Mouse (Mus musculus): ENCODE results near the gene Zfp184.

The Zfp184 gene

DNA sequence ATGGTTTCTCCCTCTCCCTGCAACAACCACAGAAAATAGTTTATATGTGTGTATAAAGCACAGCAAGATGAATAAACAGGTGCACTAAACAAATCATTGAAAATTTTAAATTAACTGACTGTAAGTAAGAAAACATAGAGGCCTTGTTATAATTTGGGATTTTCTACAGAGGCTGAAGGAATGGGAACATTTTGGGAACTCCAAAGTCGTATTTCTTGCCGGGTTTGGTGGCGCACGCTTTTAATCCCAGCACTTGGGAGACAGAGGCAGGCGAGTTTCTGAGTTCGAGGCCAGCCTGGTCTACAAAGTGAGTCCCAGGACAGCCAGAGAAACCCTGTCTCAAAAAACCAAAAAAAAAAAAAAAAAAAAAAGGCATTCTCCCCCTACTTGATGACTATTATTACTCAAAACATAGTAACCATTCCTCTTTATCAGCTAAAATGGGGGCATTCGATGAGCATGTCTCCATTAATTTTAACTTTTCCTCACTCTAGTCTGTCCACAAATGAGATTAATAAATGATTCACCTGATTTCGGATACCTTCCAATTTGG, 24.1 kb upstream of the Zfp184 start:
- peak; percentile 73 for DNase-seq (ENCODE audit: low read depth, low spot score)

DNA sequence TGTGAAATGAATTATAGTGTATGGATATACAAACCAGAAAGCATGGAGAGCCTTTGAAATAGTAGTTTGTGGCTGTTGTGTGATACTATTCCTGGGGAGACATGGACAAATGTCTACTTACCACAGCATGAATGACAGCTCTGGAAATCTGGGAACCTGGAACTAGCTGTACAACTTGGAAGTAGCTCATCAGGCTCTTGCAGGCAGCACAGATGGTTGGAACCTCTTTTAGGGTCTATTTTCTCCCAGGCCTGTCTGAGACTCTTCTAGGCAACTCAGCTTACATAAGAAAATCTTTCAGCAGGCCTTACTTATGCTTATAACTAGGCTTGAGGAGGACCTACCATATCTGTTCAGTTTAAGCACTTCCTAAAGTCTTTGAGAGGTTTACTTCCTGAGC, 21.5 kb upstream of the Zfp184 start:
- no peak for DNase-seq (ENCODE audit: low read depth, low spot score)

DNA sequence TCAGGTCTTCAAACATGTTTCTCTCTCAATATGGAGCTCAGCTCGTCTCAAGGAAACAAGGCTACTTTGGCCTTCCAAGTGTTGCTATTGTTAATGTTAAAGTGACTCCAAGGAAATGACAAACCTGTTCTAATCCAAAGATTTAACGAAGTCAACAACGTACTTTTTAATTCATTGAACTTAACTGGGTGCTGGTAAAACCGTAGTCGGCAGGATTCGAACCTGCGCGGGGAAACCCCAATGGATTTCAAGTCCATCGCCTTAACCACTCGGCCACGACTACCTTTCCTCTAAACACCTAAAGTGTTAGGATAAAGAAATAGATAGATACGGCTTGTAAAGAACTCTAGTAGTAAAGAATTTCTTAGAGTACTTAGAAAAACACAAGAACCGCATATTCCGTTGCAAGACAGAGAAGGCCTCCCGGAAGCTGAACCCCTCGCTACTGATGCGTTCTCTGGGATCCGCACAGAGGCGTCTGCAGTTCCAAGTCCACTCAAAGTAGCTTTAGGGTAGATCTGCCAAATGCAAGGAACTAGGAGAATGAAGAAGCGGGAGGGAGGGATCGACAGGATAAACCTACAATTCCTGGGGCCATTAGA, 20.1 kb upstream of the Zfp184 start:
- DNase-seq (ENCODE audit: low read depth, low spot score), result peak; percentile 93

DNA sequence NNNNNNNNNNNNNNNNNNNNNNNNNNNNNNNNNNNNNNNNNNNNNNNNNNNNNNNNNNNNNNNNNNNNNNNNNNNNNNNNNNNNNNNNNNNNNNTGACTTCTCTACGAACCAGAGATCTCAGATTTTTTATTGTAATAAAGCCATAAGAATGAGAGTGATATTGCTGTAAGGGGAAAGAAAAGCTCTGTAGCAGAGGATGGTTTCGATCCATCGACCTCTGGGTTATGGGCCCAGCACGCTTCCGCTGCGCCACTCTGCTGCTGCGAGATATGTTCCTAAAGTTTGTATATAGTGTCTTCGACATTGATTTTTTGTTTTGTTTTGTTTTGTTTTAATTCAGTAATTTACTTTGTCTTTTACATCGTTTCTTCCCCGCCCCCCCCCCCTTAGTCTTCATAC, 13.9 kb upstream of the Zfp184 start:
- peak; percentile 59 for DNase-seq (ENCODE audit: low read depth, low spot score)

DNA sequence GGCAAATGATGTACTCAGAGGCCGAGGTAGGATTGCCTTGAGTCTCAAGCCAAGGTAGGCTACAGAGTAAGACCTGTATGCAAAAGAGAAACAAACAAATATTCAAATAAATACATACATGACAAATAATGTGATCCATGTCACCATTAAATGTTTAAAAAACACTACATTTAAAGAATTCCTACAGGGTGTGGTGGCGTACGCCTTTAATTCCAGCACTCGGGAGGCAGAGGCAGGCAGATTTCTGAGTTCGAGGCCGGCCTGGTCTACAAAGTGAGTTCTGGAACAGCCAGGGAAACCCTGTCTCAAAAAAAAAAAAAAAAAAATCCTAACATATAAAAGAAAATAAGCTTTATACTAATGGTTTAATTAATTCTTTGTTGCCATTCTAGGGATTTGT, 13.2 kb upstream of the Zfp184 start:
- no peak for DNase-seq (ENCODE audit: low read depth, low spot score)

DNA sequence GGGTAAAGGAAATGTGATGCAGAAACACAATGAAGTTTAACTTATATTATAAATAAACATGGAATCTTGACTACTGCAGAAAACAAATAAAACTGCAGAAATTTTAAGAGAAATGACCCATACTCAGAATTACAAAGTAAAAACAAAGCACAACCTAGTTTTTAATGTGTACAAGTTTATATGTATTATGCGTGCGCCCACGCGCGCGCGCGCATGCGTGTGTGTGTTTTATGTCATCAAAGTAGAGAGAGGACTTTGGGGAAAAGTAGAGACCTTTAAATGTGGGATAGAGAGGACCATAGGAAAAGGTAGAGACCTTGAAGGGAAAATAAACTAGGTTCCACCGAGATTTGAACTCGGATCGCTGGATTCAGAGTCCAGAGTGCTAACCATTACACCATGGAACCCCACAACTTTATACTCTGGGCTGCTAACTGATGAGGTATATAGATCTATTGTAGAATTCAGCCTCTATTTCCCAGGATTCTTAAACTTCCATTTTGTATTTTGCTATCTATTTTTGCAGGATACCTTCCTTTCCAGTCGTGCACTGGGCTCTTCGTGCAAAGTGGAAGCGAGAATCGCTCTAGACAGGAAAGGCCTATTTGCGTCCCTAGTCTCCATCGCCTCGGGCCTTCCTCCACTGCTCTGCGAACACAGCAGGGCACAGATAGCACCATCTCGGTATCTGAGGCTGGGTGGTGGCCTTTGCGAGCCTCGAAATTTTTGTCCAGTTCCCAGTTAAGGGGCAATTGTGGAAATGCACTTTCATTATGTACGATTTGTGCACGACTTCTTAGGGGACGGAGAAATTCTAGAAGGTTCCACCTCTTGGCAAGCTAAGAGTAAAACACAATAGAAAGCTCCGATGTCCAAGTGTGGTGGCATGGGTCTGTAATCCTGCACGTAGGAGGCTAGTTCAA, 11.0 kb upstream of the Zfp184 start:
- DNase-seq (ENCODE audit: low read depth, low spot score), result peak; percentile 86

DNA sequence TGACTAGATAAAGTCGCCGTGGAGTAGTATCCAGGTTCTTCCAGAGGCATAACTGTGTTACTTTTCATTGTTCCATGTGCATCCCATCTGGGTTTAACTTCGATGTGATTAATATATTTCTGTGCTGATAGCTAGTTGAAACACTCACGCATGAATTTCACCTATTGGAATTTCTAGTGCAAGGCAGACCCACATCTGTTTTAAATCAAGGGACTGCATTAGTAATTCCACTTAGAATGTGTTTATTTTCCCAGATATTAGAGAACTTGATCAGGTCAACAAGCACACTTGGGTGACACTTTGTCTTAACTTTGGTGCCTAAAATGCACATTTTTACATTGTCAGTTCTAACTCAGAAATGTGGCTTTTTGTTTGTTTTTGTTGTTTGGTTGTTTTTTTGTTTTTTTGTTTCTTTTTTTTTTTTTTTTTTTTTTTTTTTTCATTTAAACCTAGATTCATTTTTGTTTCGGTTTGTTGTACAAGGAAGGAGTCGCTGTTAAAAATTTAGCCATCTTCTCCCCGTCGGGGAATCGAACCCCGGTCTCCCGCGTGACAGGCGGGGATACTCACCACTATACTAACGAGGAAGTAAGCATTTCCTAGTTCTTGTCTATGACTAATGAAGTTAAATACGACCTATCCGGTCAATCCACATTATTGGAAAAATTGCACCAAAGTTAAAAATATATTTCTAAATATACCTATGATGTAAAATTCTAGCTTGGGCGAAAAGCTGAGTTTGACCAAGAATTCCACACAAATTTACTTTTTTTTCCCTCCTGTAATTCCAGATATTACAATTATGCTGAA, 9.7 kb upstream of the Zfp184 start:
- peak; percentile 75 for DNase-seq (ENCODE audit: low read depth, low spot score)

DNA sequence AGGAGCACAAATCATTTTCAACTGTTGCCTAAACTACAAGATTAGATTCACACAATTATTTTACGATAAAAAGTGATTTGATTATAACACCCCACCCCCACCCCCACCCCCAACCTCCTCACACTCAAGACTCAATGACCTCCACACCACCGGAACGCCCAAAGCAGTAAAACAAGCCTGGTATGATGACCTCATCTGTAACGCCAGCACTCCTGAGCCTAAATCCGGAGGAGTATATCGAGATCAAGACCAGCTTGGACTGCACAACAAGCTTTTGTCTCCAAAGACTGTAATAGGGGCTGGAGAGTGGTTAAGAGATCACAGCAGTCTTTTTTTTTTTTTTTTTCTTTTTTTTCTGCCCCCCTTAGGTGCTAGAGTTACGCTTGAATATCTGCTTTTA, 9.1 kb upstream of the Zfp184 start:
- peak; percentile 92 for DNase-seq (ENCODE audit: low read depth, low spot score)

DNA sequence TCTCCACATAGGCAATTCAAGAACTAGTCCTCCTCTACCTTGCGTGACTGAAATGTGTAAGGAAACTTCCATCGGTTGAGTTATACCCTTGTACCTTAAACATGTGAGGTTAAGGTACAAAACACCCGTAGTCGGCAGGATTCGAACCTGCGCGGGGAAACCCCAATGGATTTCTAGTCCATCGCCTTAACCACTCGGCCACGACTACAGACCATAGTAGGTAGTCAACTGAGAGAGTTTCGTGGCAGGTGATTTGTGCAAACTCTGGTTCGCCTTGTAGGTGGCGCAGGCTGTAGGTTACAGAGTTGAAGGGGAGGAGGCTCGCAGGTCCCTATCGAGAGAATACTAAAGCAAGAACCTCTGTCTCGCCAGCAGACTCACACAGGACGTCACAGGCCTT, 7.9 kb upstream of the Zfp184 start:
- DNase-seq (ENCODE audit: low read depth, low spot score), result peak; percentile 97

DNA sequence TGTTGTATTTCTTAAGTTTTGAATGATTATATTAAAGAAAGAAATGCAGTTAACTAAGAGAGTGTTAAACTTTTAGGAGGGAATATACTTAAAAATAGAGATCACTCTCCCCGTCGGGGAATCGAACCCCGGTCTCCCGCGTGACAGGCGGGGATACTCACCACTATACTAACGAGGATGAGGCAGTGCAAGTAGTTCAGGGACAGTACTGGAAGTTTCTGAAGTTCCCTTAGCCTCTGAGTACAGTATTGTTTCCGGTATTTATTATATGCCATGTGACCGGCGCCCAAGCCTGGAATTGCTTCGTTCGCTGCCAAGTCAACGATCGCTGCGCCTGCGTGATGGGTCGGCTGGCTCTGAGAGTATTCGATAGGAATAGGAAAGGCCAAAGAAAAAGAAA, 4.7 kb upstream of the Zfp184 start:
- peak; percentile 95 for DNase-seq (ENCODE audit: low read depth, low spot score)

DNA sequence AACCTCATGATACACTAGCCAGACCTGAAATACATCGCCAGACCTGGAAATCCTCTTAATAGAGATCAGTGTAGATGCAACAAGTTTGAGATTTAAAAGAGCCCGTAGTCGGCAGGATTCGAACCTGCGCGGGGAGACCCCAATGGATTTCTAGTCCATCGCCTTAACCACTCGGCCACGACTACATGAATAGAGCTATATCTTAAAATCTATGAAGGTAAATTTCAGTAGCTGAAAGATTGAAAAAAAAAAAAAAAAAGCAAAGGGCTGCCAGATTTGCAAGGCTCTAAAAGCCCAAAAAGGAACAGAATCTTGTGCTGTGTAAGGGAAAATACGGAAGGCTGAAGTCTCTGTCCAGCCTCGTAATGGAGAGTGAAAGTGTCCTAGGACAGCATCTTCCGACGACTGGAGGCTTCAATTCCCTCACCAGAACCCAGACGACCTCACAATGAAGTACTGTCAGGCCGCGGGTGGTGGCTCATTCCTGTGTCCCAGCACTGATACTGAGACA, 4.0 kb upstream of the Zfp184 start:
- peak; percentile 86 for DNase-seq (ENCODE audit: low read depth, low spot score)

DNA sequence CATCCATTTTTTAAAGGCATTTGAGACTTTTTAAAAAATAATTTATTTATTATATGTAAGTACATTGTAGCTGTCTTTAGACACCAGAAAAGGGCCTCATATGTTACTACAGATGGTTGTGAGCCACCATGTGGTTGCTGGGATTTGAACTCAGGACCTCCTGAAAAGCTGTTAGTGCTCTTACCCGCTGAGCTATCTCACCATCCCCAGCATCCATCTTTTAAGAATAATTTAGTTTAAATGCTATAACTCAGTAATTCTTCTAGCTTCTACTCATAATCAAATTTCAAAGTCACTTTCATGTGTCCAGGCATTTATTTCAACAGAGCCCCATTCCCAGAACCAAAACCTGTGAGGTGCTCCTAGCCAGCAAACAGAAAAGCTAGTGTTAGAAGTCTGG, 1.2 kb upstream of the Zfp184 start:
- peak; percentile 41 for DNase-seq (ENCODE audit: low read depth, low spot score)

DNA sequence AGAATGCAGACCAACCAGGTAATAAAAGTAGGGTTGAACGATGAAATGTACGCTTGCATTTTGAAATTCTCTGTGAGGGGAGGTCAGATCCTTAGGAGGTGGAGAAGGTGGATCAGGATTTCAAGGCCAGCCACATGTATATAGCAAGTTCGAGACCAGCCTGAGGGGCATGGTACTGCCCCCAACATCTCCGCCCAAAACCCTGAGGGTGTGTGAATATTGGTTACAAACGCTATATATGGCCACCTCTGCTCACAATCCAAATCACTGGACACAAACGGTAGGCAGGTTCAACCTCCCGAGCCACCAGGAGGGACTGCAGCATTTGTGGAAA, 335 bp upstream of the Zfp184 start:
- DNase-seq (ENCODE audit: low read depth, low spot score), result no peak

DNA sequence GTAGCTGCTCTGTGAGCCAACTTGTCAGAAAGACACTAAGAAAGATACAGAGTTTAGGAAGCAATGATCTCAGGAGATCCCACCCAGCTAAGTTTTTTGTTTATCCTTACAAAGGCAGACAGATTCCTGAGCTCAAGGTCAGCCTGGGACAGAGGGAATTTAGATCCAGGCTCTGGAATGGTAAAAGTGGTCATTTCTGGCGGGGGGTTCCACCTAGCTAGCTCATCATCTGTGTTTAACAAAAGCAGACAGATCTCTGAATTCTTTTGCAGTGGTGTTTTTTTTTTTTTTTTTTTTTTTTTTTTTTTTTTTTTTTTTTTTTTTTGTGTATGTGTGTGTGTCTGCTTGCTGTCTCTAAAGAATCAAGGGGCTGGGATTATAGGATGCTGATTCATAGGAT, 24.4 kb downstream of the Zfp184 start:
- peak; percentile 53 for DNase-seq (ENCODE audit: low read depth, low spot score)

DNA sequence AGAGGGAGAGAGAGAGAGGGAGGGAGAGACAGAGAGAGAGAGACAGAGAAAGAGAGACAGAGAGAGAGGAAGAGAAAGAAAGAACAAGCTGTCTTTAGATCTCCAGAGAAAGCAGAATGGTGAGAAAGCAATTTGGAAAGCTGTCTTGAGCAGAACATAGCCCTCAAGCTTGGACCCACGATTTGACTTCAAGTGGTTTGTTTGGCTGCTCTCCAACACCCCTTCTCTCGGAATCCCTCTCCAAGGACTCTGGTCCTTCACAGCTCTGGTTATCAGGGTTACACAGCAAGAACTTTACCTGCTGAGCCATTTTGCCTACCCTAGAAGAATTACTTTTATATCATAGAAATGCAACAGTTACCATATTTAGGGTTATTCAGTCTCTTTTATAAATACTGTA, 24.9 kb downstream of the Zfp184 start:
- no peak for DNase-seq (ENCODE audit: low read depth, low spot score)

DNA sequence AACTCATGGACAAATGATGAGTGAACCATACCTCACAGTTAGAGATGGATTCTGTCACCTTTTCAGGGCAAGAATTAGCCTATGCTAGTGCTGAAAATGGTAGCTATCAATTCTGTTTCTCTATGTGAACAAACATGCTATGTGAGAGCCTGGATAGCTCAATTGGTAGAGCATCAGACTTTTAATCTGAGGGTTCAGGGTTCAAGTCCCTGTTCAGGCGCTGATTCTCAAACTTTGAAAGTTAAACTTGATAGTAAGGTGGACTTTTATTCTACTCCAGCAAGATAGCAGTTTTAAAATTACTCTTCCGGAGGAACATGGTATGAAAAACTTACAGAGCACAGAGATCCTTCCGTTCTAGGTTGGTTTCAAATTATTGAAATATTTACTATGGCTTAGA, 26.7 kb downstream of the Zfp184 start:
- DNase-seq (ENCODE audit: low read depth, low spot score), result peak; percentile 72

DNA sequence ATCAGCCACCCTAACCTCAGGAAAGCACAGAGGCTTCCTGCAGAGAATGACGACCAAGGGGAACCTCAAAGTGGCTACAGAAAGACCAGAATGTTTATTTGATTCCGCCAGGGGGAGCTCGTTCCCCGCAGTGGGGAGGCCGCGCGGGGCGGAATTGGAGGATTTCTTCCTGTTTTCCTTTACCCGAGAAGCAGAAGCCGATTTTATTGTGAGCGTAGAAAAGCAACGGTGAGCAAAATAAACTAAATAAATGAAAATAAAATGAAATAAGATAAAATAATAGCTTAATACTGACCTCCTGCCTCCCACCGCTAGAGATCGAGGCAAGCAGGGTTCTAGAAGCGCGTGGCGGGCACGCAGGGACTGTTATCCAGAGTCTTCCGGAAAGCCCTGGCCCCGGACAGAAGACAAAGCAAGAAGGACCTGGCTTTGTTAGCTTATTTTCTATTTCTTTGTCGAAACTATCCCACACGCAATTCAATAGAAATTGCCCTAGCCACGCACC, 29.4 kb downstream of the Zfp184 start:
- DNase-seq (ENCODE audit: low read depth, low spot score), result peak; percentile 92

DNA sequence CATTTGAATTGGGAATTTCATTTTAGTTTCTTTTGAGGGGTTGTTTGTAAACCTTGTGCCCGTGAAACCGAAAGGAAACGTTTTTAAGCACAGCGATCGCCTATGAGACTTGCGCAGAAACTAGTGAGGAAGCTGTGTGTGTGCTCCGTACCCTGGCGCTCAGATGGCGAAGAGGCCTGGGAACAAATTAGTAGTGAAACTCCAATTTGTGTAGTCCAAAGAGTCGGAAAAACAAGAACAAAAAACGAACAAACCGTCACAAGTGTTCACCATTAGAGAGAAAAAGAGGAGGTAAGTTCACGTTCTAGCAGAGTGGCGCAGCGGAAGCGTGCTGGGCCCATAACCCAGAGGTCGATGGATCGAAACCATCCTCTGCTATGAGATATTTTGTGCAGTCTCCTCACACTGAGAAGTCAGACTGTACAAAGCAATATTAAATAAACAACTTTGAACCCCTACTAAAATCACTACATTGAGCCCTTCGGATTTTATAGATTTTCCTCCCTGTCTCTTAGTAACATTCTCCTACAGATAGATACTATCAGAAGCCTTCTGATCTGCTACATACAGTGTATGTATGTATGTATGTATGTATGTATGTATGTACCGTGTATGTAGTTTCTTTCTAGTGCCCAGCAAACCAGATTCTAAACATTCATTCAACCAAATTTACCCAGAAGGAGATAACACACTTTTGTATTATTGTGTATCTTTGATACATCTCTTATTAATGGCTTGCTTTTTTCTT, 30.0 kb downstream of the Zfp184 start:
- DNase-seq (ENCODE audit: low read depth, low spot score), result peak; percentile 82

DNA sequence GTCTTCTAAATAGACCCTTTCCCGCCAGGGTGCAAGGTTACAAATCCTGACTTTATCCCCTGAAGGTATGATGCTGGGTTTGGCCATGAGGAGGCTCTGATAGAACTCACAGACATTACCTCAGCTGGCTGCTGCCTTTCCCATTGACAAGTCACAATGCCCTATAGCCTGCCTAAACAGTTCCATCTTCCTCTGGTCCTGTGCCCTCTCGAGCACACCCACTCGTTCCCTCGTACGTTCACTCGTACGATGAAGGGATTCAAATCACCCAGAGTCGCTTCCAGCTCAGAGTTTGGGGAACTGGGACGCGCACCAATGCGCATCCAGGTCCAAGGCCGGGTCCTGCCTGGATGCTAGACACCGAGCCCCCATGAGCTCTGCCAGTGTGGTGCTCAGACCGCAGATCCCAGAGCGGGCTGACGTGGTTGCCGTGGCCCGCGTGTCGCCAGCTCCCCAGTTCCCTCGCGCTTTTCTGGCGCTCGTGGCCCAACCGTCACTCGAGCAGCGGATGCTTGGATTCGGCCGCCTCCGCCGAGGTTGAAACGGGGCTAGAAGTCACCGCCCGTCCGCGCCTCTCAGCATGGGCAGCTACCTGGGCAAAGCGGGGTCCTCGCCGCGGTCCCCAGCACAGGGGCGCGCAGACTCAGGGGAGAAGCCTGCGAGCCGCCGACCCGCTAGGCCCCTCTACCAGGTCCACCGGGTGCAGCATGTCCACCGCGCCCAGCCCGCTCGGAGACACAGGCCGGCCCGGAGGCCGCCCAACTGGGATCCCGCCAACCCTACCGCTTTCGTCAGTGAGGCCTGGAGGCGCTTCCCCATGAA, 36.3 kb downstream of the Zfp184 start, which contains the start of gene Pom121l2:
Gene Pom121l2, plus strand, starts transcription at position 214 of the 822 bp plus-strand sequence.
- peak; percentile 47 for DNase-seq (ENCODE audit: low read depth, low spot score)

DNA sequence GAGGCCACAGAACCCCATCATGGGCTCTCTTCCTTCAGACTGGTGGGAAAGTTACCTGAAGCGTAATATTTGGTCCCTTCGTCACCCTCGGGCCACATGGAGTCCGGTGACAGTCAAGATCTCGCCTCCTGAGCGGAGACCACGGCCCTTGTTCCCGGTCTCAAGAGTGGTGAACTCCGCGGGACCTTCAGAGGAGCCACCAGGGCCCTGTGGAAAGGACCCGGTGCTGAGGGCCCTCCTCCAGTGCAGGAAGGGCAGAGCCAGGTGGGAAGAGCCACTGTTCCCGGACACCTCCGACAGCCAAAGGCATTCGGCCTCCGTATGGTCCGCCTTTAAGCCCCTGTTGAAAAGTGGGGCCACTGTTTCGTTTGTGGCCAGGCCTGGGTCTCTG, 36.9 kb downstream of the Zfp184 start:
- no peak for DNase-seq (ENCODE audit: low read depth, low spot score)
